Mouse (Mus musculus) thymus, postnatal 14 days (tissue): ENCODE results near the gene Bcr.

ENCODE experiments used
- DNase-seq: peaks from one replicate; pipeline ENCODE4 v3.0.0; 2021

Bcr gene

GRCm38 (mm10) chr10:75191647-75192046 lies 131.3 kb downstream of the Bcr start:
- no peak for DNase-seq

DNA sequence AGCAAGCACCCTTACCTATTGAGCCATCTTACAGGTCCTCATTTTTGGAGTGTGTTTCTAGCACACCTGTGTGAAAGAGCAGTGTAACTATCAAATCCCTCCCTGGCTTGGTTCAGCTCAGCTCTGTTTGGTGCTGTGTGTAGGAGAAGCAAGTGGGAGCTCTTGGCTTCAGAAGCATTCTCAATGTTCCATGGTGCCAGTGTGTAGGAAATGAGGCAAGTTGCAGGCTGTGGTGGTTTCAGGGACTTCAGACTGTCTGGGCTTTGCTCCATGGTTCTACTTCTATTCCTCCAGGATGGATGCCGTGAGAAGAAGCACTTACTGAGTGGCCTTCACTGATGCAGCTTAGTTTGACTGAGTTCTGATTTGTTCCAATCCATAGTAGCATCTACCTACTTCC lies 137.4 kb downstream of the Bcr start:
- no peak for DNase-seq

DNA sequence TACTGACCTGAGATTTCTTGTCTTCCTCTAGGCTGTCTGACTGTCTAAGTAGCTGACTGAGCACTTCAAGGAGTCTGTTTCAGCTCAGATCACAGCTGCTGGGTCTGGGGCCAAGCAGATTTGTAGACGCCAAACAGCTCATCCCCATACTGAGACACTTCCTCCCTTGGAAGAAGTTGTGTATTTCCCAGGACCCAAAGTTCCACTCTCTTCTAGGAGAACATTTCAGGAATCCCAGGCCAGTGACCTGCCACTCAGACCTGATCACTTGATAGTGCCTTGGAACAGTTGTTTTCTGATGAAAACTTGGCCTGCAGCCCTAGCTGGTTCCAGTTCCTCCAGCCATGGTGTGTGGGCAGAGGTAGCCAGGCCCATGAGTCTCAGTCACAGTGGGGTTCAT lies 140.3 kb downstream of the Bcr start:
- no peak for DNase-seq

- no peak for DNase-seq
These were observed 145.8 kb downstream of the Bcr start for GRCm38 (mm10) chr10:75206192-75206591.

DNA sequence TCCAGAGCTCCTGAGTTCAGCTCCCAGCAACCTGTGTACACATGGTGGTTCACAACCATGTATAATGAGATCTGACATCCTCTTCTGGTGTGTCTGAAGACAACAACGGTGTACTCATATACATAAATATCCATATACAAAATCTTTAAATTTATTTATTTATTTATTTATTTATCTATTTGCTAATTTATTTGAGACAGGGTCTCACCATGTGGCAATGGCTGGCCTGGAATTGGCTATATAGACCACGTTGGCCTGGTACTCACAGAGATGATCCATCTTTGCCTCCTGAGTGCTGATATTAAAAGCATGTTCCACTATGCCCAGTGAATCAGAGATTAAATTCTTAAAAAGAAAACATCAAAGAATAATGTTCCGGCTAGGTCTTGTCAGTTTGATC lies 150.4 kb downstream of the Bcr start:
- no peak for DNase-seq

DNA sequence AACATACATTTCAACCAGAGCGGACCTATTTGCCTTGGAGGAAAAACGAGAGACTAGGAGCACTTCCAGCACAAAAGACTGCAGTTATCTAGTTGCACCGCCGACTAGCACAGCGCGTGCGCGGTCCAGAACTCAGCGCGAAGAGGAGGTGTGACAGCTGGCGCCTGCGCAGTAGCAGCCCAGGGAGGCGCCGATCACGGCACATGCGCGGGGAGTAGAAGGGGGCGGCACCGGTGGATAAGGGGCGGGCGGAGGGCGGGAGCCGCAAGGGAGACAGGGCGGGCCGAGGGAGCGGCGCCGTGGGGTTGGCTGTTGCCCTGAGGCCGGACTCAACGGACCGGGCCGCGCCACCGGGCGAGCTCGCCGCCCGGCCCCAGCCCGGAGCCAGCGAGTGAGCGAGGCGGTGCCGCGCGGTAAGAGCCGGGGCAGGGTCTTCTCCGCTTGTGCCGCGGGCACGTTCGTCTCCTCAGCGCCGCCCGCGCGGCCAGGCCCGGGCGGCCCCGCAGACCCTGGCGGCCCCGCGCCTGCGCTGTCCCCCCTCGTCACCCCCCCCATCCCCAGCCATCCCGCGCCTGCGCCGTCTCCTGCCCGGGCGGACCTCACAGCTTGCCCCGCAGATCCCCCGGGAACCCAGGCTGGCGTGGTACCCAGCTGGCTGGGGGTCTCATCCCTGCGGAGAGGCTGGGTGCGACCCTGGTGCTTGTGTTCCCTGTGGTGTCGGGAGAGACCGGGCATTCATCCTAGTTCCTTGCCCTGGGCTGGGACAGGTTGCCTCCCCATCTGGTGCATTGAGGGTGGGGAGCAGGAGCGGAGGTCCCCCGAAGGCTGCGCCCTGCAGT lies 151.6 kb downstream of the Bcr start, which contains the start of gene Specc1l:
Gene Specc1l (plus strand): TSS at position 267 of the 839 bp plus-strand sequence.
- peak; percentile 98 for DNase-seq

DNA sequence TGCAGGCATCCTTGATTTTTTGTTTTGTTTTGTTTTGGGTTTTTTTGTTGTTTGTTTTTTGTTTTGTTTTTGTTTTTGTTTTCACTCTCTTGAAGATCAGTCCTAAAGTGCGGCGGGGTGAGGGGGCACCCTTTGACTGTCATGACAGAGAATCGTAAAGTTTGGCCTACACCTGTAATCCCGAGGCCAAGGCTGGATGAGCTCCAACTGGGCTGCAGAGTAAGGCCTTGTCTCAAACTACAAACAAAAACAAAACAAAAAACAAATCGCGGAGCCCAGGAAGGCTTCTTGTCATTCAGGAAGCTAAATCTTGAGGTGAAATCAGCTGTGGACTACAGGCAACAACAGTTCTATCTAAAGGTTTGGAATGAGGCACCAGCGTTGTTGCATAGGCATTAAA lies 152.6 kb downstream of the Bcr start:
- DNase-seq: peak; percentile 14

GRCm38 (mm10) chr10:75220722-75221121 lies 160.3 kb downstream of the Bcr start:
- no peak for DNase-seq

- no peak for DNase-seq
These were observed 161.7 kb downstream of the Bcr start for GRCm38 (mm10) chr10:75221936-75222610.

- DNase-seq: no peak
These were observed 162.2 kb downstream of the Bcr start for GRCm38 (mm10) chr10:75222611-75222998.

DNA sequence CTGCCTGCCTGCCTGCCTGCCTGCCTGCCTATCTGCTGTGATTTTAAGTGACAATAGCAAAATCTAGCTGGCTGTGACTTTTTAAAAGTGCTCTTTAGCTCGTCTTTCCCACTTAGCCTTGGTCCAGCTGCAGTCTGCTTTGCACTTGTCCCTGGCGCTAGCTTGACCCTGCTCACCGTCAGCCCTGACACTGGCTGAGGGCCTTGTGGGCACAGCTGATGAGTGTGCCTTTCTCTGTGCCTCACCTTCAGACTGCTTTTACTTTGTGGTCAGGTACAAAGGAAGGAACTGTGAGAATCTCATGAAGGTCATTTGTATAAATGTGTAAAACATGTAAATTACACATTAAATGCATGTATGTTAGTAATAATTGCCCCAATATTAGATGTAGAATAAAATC lies 163.8 kb downstream of the Bcr start:
- DNase-seq: no peak

DNA sequence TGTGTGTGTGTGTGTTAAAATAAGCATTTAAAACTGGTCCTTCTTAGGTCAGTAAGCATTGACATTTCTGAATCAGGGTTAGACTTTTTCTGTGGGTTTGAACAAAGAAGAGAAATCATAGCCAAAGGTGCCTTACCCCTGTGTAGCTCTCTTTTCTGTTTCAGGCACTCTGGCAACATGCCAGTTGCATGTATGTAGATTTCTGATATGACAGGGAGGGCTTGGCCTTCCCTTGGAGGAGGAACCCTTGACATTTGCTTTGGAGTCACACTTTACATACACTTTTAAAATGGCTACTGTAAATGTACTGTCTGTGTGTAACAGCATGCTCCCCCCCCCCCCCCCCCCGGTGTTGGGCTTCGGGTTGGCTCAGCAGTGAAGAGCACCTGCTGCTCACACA lies 164.2 kb downstream of the Bcr start:
- DNase-seq: no peak

DNA sequence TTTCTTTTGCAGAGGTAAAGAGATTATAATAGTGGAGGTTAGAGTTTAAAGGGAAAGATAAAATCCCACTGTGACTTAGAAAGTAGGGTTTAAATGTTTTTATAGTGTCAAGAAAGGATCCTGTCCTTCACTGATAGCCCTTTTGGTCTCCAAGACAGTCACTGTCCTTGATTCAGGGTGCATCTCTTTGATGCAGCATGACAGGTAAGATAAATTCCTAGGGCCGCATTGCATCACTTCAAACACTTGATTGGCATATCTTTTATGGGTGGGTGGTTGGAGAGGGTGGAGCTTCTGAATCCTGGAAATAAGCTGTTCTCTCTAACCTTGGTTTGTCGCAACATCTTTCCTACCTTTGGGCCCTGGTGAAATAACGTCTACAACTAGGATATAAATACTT lies 167.0 kb downstream of the Bcr start:
- no peak for DNase-seq

- DNase-seq: no peak
These were observed 170.2 kb downstream of the Bcr start for GRCm38 (mm10) chr10:75230572-75230971.

DNA sequence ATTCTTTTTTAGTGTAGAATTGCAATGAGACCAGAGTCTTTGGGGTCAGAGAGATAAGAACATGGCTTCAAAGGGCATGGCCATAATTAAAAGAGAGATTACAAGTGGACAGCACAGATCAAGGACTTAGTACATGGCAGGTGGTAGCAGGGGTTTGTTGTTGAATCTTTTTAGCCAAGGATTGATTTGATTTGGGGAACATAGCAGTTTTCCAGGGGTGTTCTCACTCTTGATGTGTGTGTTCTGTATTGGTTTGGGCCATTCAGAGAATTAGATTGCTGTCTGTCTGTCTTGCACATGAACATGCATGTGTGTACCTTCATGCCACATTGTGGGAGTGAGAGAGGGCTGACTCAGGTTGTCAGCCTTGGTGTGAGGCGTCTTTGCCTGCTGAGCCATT lies 171.5 kb downstream of the Bcr start:
- DNase-seq: no peak

- DNase-seq: no peak
These were observed 172.3 kb downstream of the Bcr start for GRCm38 (mm10) chr10:75232612-75233155.

DNA sequence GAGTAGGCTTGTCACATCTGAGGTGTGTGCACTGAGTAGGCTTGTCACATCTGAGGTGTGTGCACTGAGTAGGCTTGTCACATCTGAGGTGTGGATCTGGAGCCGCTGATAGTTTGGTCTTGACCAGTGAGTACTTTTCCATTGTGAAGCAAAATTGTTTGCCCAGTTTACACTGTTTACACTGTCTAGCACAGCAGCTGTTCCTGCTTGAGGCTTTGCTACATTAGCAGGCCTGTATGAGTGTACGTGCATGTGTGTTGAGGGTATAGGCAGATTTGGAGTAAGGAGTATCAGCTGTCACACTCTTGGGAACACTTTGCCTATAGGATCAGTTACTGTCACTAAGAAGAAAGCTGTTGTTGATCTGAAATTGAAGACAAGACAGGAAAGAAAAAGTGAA lies 173.1 kb downstream of the Bcr start:
- DNase-seq: no peak
